Mouse (Mus musculus) spleen, adult 2 months (tissue): ENCODE measurements around the gene Dnajb7.

Source experiments
- CTCF ChIP-seq: fragments of 200-500 bp; IDR thresholded peaks from 2 replicates; pipeline ENCODE4 v1.5.1; 2011; ENCODE audit warnings: mild to moderate bottlenecking, inconsistent platforms; ENCODE audit not compliant: insufficient read depth, insufficient read length, insufficient replicate concordance; ENCODE audit errors: extremely low read depth
- POLR2A ChIP-seq: fragments of 200-500 bp; IDR thresholded peaks from 2 replicates; pipeline ENCODE4 v1.6.1; 2011; ENCODE audit warnings: low read depth, low read length, inconsistent platforms

GRCm38 (mm10) chr15:81362501-81362900 lies 45.6 kb downstream of the Dnajb7 start:
- no peak for TF ChIP-seq POLR2A
- TF ChIP-seq CTCF, result no peak
